Mouse (Mus musculus) MN1 (cell line): Measurements from ENCODE around the gene Kif21a.

ENCODE experiments used
- DNase-seq: peaks from one replicate; pipeline ENCODE4 v3.0.0-alpha.2; 2016; ENCODE audit warnings: low spot score

Kif21a gene

GRCm38 (mm10) chr15:91018161-91018860, 31.4 kb downstream of the Kif21a start:
- no peak for DNase-seq

GRCm38 (mm10) chr15:91017261-91018160, 32.2 kb downstream of the Kif21a start:
- DNase-seq: no peak

- no peak for DNase-seq
These were observed 33.4 kb downstream of the Kif21a start for GRCm38 (mm10) chr15:91016366-91016765.

- DNase-seq: no peak
These were observed 36.8 kb downstream of the Kif21a start for GRCm38 (mm10) chr15:91012793-91013580.

- no peak for DNase-seq
These were observed 39.5 kb downstream of the Kif21a start for GRCm38 (mm10) chr15:91010218-91010617.

GRCm38 (mm10) chr15:91007123-91007830, 42.5 kb downstream of the Kif21a start:
- no peak for DNase-seq

- DNase-seq: no peak
These were observed 45.0 kb downstream of the Kif21a start for GRCm38 (mm10) chr15:91004726-91005125.

- no peak for DNase-seq
These were observed 48.6 kb downstream of the Kif21a start for GRCm38 (mm10) chr15:91001037-91001616.

GRCm38 (mm10) chr15:91000280-91001036, 49.3 kb downstream of the Kif21a start:
- DNase-seq: no peak

GRCm38 (mm10) chr15:90992871-90993270, 56.9 kb downstream of the Kif21a start:
- no peak for DNase-seq

- no peak for DNase-seq
These were observed 57.4 kb downstream of the Kif21a start for GRCm38 (mm10) chr15:90992388-90992787.

GRCm38 (mm10) chr15:90991843-90992242, 57.9 kb downstream of the Kif21a start:
- no peak for DNase-seq

- DNase-seq: no peak
These were observed 62.0 kb downstream of the Kif21a start for GRCm38 (mm10) chr15:90987714-90988250.

GRCm38 (mm10) chr15:90975914-90976313, 73.8 kb downstream of the Kif21a start:
- DNase-seq: no peak

GRCm38 (mm10) chr15:90971914-90972767, 77.6 kb downstream of the Kif21a start:
- no peak for DNase-seq

- no peak for DNase-seq
These were observed 86.4 kb downstream of the Kif21a start for GRCm38 (mm10) chr15:90963320-90963719.

GRCm38 (mm10) chr15:90962548-90962947, 87.2 kb downstream of the Kif21a start:
- no peak for DNase-seq

- DNase-seq: no peak
These were observed 88.8 kb downstream of the Kif21a start for GRCm38 (mm10) chr15:90960831-90961554.

- no peak for DNase-seq
These were observed 98.4 kb downstream of the Kif21a start for GRCm38 (mm10) chr15:90951383-90951782.
